Mouse (Mus musculus): Measurements from ENCODE around the gene Mlx.

DNA sequence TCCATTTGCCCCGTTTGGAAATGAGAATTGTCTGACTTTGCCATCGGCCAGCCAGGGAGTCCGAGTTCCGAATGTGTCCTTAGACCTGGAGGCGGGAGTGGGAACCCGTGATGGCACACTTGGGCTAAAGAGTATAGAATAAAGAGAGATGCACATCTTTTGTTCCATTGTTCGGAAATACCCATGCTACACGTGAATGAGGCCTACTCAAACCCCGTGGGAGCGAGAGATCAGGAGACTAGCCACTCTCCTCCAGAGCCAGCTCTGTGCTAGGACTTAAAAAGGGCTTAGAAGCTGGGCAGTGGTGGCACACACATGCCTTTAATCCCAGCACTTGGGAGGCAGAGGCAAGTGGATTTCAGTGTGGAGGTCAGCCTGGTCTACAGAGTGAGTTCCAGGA is 27.6 kb upstream of the Mlx start:
- TF ChIP-seq CTCF (IDR thresholded peaks at IDR 0.05; ENCODE audit: low read depth, low read length) (no peak), GATA1 (IDR thresholded peaks at IDR 0.05; ENCODE audit: borderline replicate concordance, low read length) (no peak), POLR2AphosphoS5 (IDR thresholded peaks at IDR 0.05; ENCODE audit: insufficient replicate concordance, low read depth, low read length) (no peak), TAL1 (conservative IDR thresholded peaks at IDR 0.05; ENCODE audit: low read depth, low read length) (no peak), GATA2 (IDR thresholded peaks at IDR 0.05; ENCODE audit: borderline replicate concordance, low read depth, low read length) (no peak)
